Mouse (Mus musculus): ENCODE results near the gene Rab6b. TPM values are rescaled to one million over a fixed set of nuclear protein-coding genes. Genes with fewer than 3 reads are reported as not detected.

Gene Rab6b
- polyA plus RNA-seq, 1 experiment from 2014 or later: 7.3 TPM

- Histone ChIP-seq H3K36me3 (ENCODE audit: control insufficient read depth, insufficient read depth, low read length) (no peaks in the 10 kb centered on the region), H3K9me3 (ENCODE audit: control insufficient read depth, low read length) (peaks cover 5% of the 10 kb centered on the region; the same call in 1 of the 2 replicates), H3K27me3 (replicated peaks; ENCODE audit: control insufficient read depth, insufficient read depth, low read length) (no peaks in the 10 kb centered on the region), H3K4me2 (ENCODE audit: low read depth, low read length) (no peak overlapping the region), H3K4me3 (ENCODE audit: low read depth, low read length) (no peak overlapping the region), H3K9ac (ENCODE audit: low read depth, low read length) (no peak overlapping the region), H3K4me1 (ENCODE audit: control insufficient read depth, insufficient read depth, low read length) (peaks cover 1% of the 10 kb centered on the region; the same call in 1 of the 2 replicates), H3K27ac (replicated peaks; ENCODE audit: low read depth, low read length) (no peak overlapping the region)
- 75% methylated on average over 21 of the region's 21 CpGs for WGBS
- ATAC-seq (ENCODE audit: low read depth) (no peak), DNase-seq (ENCODE audit: low spot score) (peak; percentile 33)
Observed at GRCm38 (mm10) chr9:103076836-103077531, 34.6 kb upstream of the Rab6b start.

GRCm38 (mm10) chr9:103078194-103078691 lies 33.3 kb upstream of the Rab6b start:
- no peak for ATAC-seq (ENCODE audit: low read depth)
- Histone ChIP-seq H3K9ac (ENCODE audit: low read depth, low read length) (no peak overlapping the region), H3K27me3 (replicated peaks; ENCODE audit: control insufficient read depth, insufficient read depth, low read length) (no peaks in the 10 kb centered on the region), H3K9me3 (ENCODE audit: control insufficient read depth, low read length) (peaks cover 5% of the 10 kb centered on the region; the same call in 1 of the 2 replicates), H3K4me2 (ENCODE audit: low read depth, low read length) (no peak overlapping the region), H3K27ac (replicated peaks; ENCODE audit: low read depth, low read length) (no peak overlapping the region), H3K4me1 (ENCODE audit: control insufficient read depth, insufficient read depth, low read length) (peaks cover 8% of the 10 kb centered on the region; the same call in 1 of the 2 replicates), H3K36me3 (ENCODE audit: control insufficient read depth, insufficient read depth, low read length) (no peaks in the 10 kb centered on the region), H3K4me3 (ENCODE audit: low read depth, low read length) (no peak overlapping the region)
- 82% methylated on average over 6 of the region's 6 CpGs for WGBS
- no peak for DNase-seq (ENCODE audit: low spot score)

GRCm38 (mm10) chr9:103080211-103080610 lies 31.4 kb upstream of the Rab6b start:
- 96% methylated on average over 3 of the region's 3 CpGs for WGBS

GRCm38 (mm10) chr9:103082246-103082975 lies 29.2 kb upstream of the Rab6b start:
- 65% methylated on average over 8 of the region's 8 CpGs for WGBS
- DNase-seq (ENCODE audit: low spot score) (peak; percentile 57), ATAC-seq (ENCODE audit: low read depth) (no peak)
- Histone ChIP-seq H3K36me3 (ENCODE audit: control insufficient read depth, insufficient read depth, low read length) (no peaks in the 10 kb centered on the region), H3K4me2 (ENCODE audit: low read depth, low read length) (no peak overlapping the region), H3K9ac (ENCODE audit: low read depth, low read length) (no peak overlapping the region), H3K27ac (replicated peaks; ENCODE audit: low read depth, low read length) (no peak overlapping the region), H3K4me1 (ENCODE audit: control insufficient read depth, insufficient read depth, low read length) (peaks cover 8% of the 10 kb centered on the region; the same call in 1 of the 2 replicates), H3K4me3 (ENCODE audit: low read depth, low read length) (no peak overlapping the region), H3K27me3 (replicated peaks; ENCODE audit: control insufficient read depth, insufficient read depth, low read length) (no peaks in the 10 kb centered on the region), H3K9me3 (ENCODE audit: control insufficient read depth, low read length) (no peaks in the 10 kb centered on the region)

More at GRCm38 (mm10) chr9:103080211-103080610, 31.4 kb upstream of the Rab6b start:
- Histone ChIP-seq H3K9ac (ENCODE audit: low read depth, low read length) (no peak overlapping the region), H3K27me3 (replicated peaks; ENCODE audit: control insufficient read depth, insufficient read depth, low read length) (no peaks in the 10 kb centered on the region), H3K4me2 (ENCODE audit: low read depth, low read length) (no peak overlapping the region), H3K27ac (replicated peaks; ENCODE audit: low read depth, low read length) (no peak overlapping the region), H3K4me3 (ENCODE audit: low read depth, low read length) (no peak overlapping the region), H3K9me3 (ENCODE audit: control insufficient read depth, low read length) (peaks cover under 1% of the 10 kb centered on the region; the same call in 1 of the 2 replicates), H3K36me3 (ENCODE audit: control insufficient read depth, insufficient read depth, low read length) (no peaks in the 10 kb centered on the region), H3K4me1 (ENCODE audit: control insufficient read depth, insufficient read depth, low read length) (peaks cover 8% of the 10 kb centered on the region; the same call in 1 of the 2 replicates)
- ATAC-seq (ENCODE audit: low read depth): no peak
- no peak for DNase-seq (ENCODE audit: low spot score)

- DNase-seq (ENCODE audit: low spot score) (no peak), ATAC-seq (ENCODE audit: low read depth) (no peak)
- Histone ChIP-seq H3K36me3 (ENCODE audit: control insufficient read depth, insufficient read depth, low read length) (no peaks in the 10 kb centered on the region), H3K9me3 (ENCODE audit: control insufficient read depth, low read length) (no peaks in the 10 kb centered on the region), H3K4me1 (ENCODE audit: control insufficient read depth, insufficient read depth, low read length) (peaks cover 8% of the 10 kb centered on the region; the same call in 1 of the 2 replicates), H3K27ac (replicated peaks; ENCODE audit: low read depth, low read length) (no peak overlapping the region), H3K4me2 (ENCODE audit: low read depth, low read length) (no peak overlapping the region), H3K27me3 (replicated peaks; ENCODE audit: control insufficient read depth, insufficient read depth, low read length) (no peaks in the 10 kb centered on the region), H3K4me3 (ENCODE audit: low read depth, low read length) (no peak overlapping the region), H3K9ac (ENCODE audit: low read depth, low read length) (no peak overlapping the region)
- 69% methylated on average over 3 of the region's 3 CpGs for WGBS
Observed at GRCm38 (mm10) chr9:103083405-103083804, 28.2 kb upstream of the Rab6b start.

GRCm38 (mm10) chr9:103086736-103087135 lies 24.9 kb upstream of the Rab6b start:
- Histone ChIP-seq H3K4me3 (ENCODE audit: low read depth, low read length) (no peak overlapping the region), H3K4me2 (ENCODE audit: low read depth, low read length) (no peak overlapping the region), H3K9me3 (ENCODE audit: control insufficient read depth, low read length) (no peaks in the 10 kb centered on the region), H3K9ac (ENCODE audit: low read depth, low read length) (no peak overlapping the region), H3K4me1 (ENCODE audit: control insufficient read depth, insufficient read depth, low read length) (peaks cover 8% of the 10 kb centered on the region; the same call in 1 of the 2 replicates), H3K36me3 (ENCODE audit: control insufficient read depth, insufficient read depth, low read length) (no peaks in the 10 kb centered on the region), H3K27me3 (replicated peaks; ENCODE audit: control insufficient read depth, insufficient read depth, low read length) (no peaks in the 10 kb centered on the region), H3K27ac (replicated peaks; ENCODE audit: low read depth, low read length) (no peak overlapping the region)
- WGBS: 85% methylated on average over 6 of the region's 6 CpGs
- ATAC-seq (ENCODE audit: low read depth) (no peak), DNase-seq (ENCODE audit: low spot score) (no peak)

- Histone ChIP-seq H3K9ac (ENCODE audit: low read depth, low read length) (no peak overlapping the region), H3K27ac (replicated peaks; ENCODE audit: low read depth, low read length) (no peak overlapping the region), H3K4me2 (ENCODE audit: low read depth, low read length) (no peak overlapping the region), H3K27me3 (replicated peaks; ENCODE audit: control insufficient read depth, insufficient read depth, low read length) (no peaks in the 10 kb centered on the region), H3K36me3 (ENCODE audit: control insufficient read depth, insufficient read depth, low read length) (no peaks in the 10 kb centered on the region), H3K4me3 (ENCODE audit: low read depth, low read length) (no peak overlapping the region), H3K4me1 (ENCODE audit: control insufficient read depth, insufficient read depth, low read length) (0 out of 2 replicates have a peak, but pooled peaks cover 4% of the 10 kb centered on the region), H3K9me3 (ENCODE audit: control insufficient read depth, low read length) (no peaks in the 10 kb centered on the region)
- ATAC-seq (ENCODE audit: low read depth): no peak
- no peak for DNase-seq (ENCODE audit: low spot score)
- 58% methylated on average over 8 of the region's 8 CpGs for whole genome bisulfite sequencing
Observed at GRCm38 (mm10) chr9:103087301-103087700, 24.3 kb upstream of the Rab6b start.

- no peaks in the 10 kb centered on the region for H3K27me3 ChIP-seq (replicated peaks; ENCODE audit: control insufficient read depth, insufficient read depth, low read length)
- no peak overlapping the region for H3K27ac ChIP-seq (replicated peaks; ENCODE audit: low read depth, low read length)
- WGBS: 64% methylated on average over 2 of the region's 2 CpGs
- ATAC-seq (ENCODE audit: low read depth) (no peak), DNase-seq (ENCODE audit: low spot score) (no peak)
- H3K4me1 ChIP-seq (ENCODE audit: control insufficient read depth, insufficient read depth, low read length): no peaks in the 10 kb centered on the region
- H3K9ac ChIP-seq (ENCODE audit: low read depth, low read length): no peak overlapping the region
- no peaks in the 10 kb centered on the region for H3K36me3 ChIP-seq (ENCODE audit: control insufficient read depth, insufficient read depth, low read length)
- no peaks in the 10 kb centered on the region for H3K9me3 ChIP-seq (ENCODE audit: control insufficient read depth, low read length)
- H3K4me2 ChIP-seq (ENCODE audit: low read depth, low read length): no peak overlapping the region
- H3K4me3 ChIP-seq (ENCODE audit: low read depth, low read length): no peak overlapping the region
Observed at GRCm38 (mm10) chr9:103088661-103089060, 22.9 kb upstream of the Rab6b start.

Measured in embryonic facial prominence, embryonic 14.5 days (tissue).